Mouse (Mus musculus) gastrocnemius, postnatal 4 days (tissue): ENCODE measurements around the gene Olfr683. TPM values are rescaled to one million over a fixed set of nuclear protein-coding genes. Genes with fewer than 3 reads are reported as not detected.
"Not testable (repeated sequence)": the region's sequence is repeated elsewhere in the genome, so short reads cannot be mapped to it uniquely, and the experiment has no call there.

Experiments used
- DNase-seq, 2 experiments: peaks; one replicate each; pipeline ENCODE4 v3.0.0; 2021 to 2022; ENCODE audit warnings: low spot score in 2 of 2, mixed read lengths in 2 of 2
- long read RNA-seq, 2 experiments: library from polyadenylated mRNA; stranded (forward); transcript quantifications; one replicate each; pipeline ENCODE4 v2.0.0; 2021
- total RNA-seq, 2 experiments: library from RNA; stranded (reverse); gene quantifications; 2 replicates each; pipeline ENCODE4 v1.2.3; 2021

The Olfr683 gene
- not detected for total RNA-seq
- long read RNA-seq, experiment 1: 0 reads
- long read RNA-seq, experiment 2: 0 reads

DNA sequence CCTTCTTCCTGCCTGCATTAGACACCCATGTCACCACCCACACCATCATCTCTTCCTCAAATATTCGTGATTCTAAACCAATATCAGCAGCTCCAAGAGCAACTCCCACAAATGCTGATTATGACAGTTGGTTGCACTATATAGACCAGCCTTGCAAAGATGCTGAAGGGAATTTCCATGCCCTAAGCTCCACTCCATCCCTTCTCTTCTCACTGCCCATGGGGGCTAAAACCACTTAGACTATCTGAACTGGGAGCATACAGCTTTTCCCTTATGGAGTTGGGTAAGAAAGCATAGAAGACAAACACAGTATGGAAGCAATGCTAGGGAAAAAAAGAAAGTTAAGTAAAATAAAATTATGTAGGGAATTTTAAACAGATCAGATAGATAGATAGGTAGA lies at the start of gene Olfr683:
Gene Olfr683 (minus strand): TSS at position 101 of the 400 bp plus-strand sequence.
- no peak for DNase-seq

DNA sequence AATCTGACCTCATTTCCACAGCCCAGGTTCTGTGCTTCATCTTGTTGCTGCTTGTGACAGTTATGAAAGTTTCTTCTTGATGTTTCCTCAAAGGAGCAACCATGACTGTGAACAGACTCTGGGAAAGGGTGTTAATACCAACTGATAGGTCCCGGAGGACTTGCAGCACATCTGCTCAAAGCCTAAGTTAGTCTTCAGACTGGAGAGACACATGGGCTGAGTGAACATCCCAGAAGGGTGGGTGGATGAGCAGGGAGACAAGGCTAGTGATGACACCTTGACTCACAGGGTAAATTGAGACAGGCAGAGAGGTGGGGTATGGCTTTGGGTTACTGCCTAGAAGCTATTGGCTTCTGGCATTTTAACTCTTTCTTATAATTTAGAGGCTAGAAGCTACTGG lies 39.1 kb upstream of the Olfr683 start, which contains the start of gene Olfr685:
Gene Olfr685 (minus strand): TSS at position 101 of the 400 bp plus-strand sequence.
- no peak for DNase-seq

DNA sequence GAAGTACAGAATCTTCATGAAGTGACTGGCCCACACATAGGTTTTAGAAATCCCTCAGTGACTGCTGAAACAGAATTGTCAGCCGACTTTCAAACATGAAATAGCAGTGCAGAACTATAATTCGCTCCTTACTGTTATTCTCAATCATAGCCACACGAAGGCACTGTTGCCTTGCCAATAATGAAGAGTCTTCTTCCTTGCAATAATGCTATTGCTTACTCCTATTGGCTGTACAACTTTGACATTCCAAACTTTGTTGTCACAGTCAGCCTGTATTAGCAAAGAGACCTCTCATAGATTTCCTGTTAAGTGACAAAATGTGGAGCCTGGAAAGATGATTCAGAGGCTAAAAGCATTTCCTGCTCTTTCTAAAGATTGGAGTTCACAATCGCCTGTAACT lies 24.0 kb upstream of the Olfr683 start:
- DNase-seq: no peak

DNA sequence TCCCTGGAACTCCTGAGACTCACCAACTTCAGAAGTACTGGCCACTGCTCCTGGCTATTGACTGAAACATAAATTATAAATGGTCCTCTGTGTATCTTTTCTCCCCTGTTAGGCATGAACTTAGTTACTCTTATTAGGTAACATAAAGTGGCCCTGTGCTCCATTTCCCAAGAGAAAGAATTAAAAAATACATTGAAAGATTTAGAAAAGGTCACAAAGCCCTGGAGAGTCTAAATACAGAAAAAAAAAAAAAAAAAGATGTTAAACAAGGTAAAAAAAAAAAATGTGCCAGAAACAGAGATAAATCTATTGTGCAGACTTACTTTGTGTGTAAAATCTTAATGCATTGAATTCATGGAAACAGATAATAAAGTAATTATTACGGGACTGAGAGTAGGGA lies 16.7 kb upstream of the Olfr683 start, which contains the start of gene Olfr684:
Gene Olfr684 (minus strand): TSS at position 101 of the 400 bp plus-strand sequence.
- DNase-seq: no peak

DNA sequence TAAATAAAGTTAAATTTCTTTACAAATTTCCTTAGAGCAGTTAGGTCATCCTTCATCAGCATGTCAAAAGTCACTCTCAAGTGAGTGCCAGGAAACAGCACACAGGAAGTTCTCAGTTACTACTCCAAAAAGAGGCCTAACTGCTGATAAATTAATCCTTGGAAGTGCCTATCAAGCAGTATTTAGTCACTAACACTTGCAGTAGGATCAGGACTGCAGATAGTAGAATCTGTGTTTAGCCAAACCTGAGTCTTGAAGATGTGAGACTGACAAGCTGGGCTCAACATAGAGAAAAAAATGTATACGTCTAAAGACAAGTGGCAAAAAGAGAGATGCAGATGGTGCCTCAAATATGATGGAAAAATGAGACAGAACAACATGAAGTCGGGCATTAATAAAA lies 5.5 kb downstream of the Olfr683 start:
- no peak for DNase-seq

DNA sequence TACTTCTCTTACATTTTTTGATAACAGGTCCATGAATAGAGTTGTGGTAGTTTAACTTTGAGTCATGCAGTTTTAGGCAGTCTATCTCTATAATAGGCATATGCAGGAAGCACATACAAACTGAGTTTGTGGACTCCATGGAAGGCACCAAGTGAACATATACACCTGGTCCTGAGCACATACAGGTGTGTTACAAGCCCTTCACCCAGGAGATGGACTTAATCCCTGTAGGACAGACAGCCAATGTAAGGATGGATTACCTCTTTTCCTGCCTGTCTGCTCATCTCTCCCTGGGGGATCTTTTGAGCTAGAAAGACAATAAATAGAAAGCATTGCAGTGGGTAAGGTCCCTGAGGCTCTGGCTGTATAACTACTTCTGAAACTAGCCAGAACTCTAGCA lies 30.3 kb downstream of the Olfr683 start, which contains the start of gene Olfr681:
Gene Olfr681 (plus strand): TSS at position 301 of the 400 bp plus-strand sequence.
- DNase-seq: no peak

DNA sequence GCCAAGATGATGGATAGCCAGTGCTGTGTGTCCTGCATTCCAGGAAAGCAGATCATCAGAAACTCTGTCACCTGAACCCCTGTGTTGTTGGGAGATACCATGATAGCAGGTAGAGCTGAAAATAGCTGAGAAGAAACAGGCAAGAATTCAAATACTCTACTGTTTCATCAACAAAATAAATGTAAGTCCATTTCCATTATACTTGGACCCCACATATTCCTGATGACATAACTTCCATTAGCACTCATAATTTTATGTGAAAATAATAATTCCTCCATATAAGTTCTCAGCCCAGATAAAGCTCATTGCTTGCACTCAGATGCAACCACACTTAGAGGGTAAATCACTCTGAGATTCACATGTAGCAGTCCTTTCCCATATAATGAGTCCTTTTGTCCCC lies 54.1 kb downstream of the Olfr683 start, which contains the start of gene Olfr680-ps1:
Gene Olfr680-ps1 (minus strand): TSS at position 101 of the 400 bp plus-strand sequence.
- not testable (repeated sequence) for DNase-seq

Other genes with a start within 250 kb of the Olfr683 start
- gene Olfr667, start 225.5 kb downstream of the Olfr683 start, total RNA-seq: not detected
- gene Olfr668, start 219.0 kb downstream of the Olfr683 start, total RNA-seq: not detected
- not detected for gene Olfr669, start 212.8 kb downstream of the Olfr683 start, total RNA-seq
- gene Olfr670, start 184.4 kb downstream of the Olfr683 start, total RNA-seq: not detected
- gene Olfr671, start 167.9 kb downstream of the Olfr683 start, total RNA-seq: not detected
- gene Olfr672, start 145.0 kb downstream of the Olfr683 start, total RNA-seq: not detected
- not detected for gene Olfr675, start 118.6 kb downstream of the Olfr683 start, total RNA-seq
- not detected for gene Olfr676, start 114.3 kb downstream of the Olfr683 start, total RNA-seq
- gene Olfr677, start 95.6 kb downstream of the Olfr683 start, total RNA-seq: not detected
- gene Olfr678, start 82.5 kb downstream of the Olfr683 start, total RNA-seq: not detected
- not detected for gene Olfr679, start 65.8 kb downstream of the Olfr683 start, total RNA-seq
- gene Olfr680-ps1, start 54.2 kb downstream of the Olfr683 start, total RNA-seq: not detected
- not detected for gene Olfr681, start 30.2 kb downstream of the Olfr683 start, total RNA-seq
- gene Olfr684, start 16.6 kb upstream of the Olfr683 start, total RNA-seq: not detected
- not detected for gene Olfr685, start 39.0 kb upstream of the Olfr683 start, total RNA-seq
- gene Olfr686, start 60.5 kb upstream of the Olfr683 start, total RNA-seq: not detected
- gene Olfr688, start 141.1 kb upstream of the Olfr683 start, total RNA-seq: not detected
- not detected for gene Olfr689, start 164.2 kb upstream of the Olfr683 start, total RNA-seq
- gene Olfr690, start 187.1 kb upstream of the Olfr683 start, total RNA-seq: not detected
- not detected for gene Olfr691, start 195.3 kb upstream of the Olfr683 start, total RNA-seq
- gene Olfr692, start 221.2 kb upstream of the Olfr683 start, total RNA-seq: not detected
- gene Gm5901, start 228.0 kb upstream of the Olfr683 start, total RNA-seq: not detected